Mouse (Mus musculus) heart, adult 2 months (tissue): Measurements from ENCODE around the gene Dnah8.

Source experiments
- CTCF ChIP-seq: fragments of 200-600 bp; IDR thresholded peaks from 2 replicates; pipeline ENCODE4 v1.8.1; 2022; ENCODE audit warnings: antibody characterized with exemption, mild to moderate bottlenecking, moderate library complexity
- POLR2A ChIP-seq: fragments of 200-500 bp; IDR thresholded peaks from 2 replicates; pipeline ENCODE4 v1.6.1; 2011; ENCODE audit warnings: mild to moderate bottlenecking, low read depth, low read length, control low read depth; ENCODE audit not compliant: insufficient read depth

DNA sequence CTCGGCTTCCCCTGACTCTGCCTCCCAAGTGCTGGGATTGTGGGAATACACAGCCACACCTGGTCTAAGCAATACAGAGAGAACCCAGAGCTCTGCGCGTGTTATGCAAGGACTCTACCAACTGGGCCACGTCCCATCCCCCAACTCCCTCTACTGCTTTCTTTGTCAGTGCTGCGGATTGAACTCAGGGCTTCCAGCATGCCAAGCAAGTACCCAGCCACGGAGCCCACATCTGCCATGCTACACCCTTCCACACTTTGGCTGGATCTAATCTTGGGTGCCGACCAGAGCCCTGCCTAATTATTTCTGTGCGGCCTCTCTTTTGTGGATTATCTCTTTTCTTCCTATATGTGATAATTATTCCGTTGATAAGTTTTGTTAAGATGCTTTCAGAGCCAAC, 215.9 kb downstream of the Dnah8 start:
- TF ChIP-seq POLR2A (no peak), CTCF (no peak)
